Mouse (Mus musculus) adrenal gland, adult (tissue): ENCODE data around the gene Rapgef3.

Source experiments
- DNase-seq, 2 experiments: peaks; one replicate each; pipeline ENCODE4 v3.0.0; 2022 to 2023; ENCODE audit warnings: low spot score in 1 of 2; ENCODE audit not compliant: inconsistent age in 2 of 2

Gene Rapgef3

DNA sequence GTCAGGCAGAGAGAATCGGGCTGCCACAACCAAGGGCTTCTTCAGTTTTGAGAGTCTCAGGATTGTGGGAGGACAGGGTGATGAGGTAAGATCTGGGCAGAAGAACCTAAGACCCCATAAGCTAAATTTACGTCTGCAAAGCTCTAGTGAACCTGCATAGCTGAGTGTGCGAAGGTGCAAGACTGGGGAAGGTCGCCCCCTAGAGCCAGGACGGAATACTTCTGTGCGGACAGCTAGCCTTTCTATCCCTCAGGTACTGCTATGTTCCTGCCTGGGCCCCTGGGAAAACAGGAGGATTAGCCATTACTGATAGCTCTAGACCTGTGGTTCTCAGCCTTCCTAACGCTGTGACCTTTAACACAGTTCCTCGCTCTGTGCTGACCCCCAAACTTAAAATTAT, 8.7 kb upstream of the Rapgef3 start:
- DNase-seq, result peak; percentile 80 to 92

DNA sequence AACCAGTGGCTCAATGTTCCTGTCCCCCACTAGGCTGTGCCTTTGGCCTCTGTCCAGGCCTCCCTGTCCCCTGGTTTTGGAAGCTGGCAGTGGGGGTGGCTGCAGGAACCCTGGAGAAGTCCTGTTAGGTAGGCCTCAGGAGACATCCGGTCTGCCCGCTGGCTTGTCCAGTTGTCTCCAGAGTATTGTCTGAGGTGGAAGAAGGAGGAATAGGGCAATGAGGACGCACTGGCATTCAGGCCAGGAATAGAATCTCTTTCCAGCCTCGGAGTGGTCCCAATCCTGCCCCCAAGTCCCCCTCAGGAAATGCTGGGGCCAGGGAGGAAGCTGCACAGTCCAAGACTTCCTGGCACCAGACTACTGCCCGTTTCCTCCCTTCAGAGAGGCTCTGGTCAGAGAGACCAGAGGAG, 6.2 kb upstream of the Rapgef3 start:
- DNase-seq, result peak; percentile 53 to 68

DNA sequence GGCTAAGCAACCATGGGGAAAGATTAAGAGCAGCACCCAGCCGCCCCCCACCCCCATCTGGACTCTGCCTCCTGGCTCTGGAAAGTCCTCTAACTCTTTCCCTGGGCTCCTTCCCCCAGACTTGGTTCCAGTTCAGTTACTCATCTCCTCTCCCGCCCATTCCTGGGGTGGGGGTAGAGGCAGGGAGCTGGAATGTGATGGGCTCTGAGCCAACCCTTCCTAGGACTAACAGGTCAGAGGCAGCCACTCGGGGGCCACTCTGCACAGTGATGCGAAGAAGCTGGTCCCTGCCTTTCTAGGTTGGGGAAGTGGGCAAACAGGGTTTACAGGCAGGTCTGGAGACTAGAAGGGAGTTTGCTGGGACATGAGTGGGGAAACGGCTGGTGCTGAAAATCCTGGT, 5.3 kb upstream of the Rapgef3 start:
- peak; percentile 83 to 86 for DNase-seq

DNA sequence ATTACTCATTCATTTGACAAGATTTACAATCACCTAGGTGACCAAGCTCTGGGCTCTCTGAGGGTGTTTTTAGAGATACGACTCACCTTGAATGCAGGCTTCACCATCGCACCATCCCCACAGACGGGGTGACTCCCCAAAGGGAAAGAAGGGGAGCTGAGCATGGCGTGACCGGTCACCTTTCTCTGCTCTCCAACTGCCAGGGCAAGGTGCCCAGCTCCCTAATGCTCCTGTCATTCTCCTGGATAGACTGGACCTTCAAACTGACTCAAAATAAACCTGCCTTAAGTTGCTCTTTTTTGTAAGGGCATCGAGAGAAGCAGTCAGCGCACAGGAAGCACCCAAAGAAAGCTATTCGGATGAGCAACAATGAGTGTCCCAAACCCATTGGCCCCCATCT, 2.5 kb upstream of the Rapgef3 start:
- no peak for DNase-seq

DNA sequence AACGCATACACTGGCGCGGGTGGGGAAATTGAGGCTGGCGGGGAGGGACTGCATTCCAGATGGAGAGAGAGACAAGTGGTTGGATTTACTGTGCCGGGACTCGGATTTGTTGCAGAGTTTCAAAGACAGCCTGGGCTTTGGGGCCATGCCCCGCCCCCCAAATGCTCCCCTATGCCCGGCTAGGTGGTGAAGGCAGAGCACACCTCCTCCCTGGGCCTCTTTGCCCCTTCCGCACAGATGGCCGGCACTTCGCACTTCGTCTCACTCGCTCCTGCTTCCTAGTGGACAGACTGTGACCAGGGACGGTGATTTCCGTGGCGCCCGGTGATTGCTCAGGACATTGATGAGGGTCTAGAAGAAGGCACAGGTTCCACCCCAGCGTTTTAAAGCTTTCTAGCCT, 420 bp upstream of the Rapgef3 start:
- peak in 1 of 2 experiments; percentile 50 for DNase-seq

DNA sequence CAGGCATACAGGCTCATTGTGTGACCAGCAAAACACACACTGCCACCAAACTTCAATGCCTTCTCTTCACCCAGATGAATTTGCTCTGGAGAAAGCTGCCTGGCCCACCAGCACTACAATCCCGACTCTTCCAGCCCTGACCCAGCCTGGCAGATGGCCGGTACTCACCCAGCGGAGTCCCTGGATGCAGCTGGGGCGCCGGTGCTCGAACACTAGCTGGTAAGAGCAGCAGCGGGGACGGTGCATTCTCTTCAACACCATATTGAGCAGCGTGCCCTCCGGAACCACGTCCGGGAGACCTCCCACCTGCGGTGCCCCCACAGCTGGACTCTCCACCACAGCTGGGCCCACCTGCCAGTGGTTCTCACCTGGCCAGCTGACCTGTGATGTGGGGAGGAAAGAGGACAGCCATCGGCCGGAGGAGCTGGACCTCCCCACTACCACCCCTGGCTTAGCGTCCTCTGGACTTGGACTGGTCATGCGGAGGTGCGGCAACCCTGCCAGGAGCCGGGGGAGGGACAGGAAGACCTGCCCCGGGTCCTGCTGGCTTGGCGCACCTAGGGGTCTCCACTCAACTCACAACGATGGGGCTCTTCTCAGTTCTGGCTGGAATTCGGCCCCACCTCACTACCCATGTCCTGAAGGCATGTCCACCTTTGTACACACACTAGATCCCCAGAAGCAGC, 1.0 kb downstream of the Rapgef3 start:
- peak in 1 of 2 experiments; percentile 42 for DNase-seq

DNA sequence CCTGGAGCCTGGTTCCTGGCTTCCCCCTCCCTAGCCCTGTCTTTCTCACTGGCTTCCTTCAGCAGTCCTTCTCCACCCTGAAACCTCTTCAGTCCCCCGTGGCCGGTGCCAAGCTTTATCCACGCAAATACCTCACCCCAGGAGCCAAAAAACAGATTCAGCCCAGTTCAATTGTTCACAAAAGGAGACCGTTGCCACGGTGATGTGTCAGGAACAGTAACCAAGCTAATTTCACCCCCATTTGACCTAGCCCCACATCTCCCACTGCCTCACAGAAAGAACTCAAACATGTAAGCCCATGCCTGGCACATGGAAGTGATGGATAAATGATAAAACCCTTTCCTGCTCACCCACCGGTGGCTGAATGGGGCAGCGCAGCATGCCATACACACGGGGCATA, 1.6 kb downstream of the Rapgef3 start:
- no peak for DNase-seq

DNA sequence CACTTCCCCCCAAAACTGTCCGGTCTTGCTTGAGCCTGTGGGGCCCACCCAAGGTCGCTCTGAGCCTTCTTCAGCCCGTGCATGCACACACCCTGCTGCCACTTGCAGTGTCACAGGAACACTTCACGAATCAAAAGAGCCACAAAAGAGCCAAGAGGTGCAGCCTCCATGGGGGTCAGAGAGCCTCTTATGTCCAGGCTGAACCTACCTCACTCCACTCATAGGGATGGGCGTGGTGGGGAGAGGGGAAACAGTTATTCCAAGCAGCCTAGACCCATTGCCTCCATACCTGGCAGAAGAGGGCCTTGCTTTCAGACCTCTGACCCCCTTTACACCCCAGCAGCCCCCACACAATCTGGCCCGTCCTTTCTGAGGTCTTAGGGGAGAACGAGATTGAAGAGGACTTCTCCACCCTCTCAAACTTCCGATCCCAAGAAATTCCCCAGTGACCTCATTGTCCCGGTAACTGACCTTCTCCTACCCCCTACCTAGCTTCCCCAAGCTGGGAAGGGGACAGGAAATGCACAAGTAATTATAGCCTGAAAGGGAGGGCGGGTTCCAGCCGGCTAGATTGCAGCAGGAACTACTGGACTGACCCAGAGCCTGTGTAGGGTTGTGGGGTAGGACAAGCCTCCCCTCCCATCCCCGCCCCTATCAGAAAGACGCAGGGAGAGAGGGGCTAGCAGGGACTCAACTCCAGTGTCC, 2.5 kb downstream of the Rapgef3 start:
- no peak for DNase-seq

DNA sequence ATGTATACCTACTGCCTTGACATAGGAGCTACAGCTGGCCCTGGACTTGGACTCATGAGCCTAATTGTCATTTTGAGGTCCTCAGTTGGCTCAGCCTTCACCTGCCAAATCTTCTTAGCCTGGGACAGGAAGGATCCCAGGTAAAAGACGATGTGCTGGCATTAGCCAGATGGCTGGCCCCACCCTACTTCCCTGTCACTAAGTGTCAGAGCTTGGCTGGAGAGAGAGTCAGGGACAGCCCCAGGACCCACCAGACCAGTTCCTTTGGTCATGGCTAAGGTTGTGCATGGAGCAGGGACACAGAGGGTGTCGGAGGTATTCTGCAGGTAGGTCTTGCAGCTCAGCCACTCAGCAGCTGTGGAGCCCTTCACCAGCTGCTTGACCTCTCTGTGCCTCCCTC, 3.2 kb downstream of the Rapgef3 start:
- DNase-seq, result no peak

DNA sequence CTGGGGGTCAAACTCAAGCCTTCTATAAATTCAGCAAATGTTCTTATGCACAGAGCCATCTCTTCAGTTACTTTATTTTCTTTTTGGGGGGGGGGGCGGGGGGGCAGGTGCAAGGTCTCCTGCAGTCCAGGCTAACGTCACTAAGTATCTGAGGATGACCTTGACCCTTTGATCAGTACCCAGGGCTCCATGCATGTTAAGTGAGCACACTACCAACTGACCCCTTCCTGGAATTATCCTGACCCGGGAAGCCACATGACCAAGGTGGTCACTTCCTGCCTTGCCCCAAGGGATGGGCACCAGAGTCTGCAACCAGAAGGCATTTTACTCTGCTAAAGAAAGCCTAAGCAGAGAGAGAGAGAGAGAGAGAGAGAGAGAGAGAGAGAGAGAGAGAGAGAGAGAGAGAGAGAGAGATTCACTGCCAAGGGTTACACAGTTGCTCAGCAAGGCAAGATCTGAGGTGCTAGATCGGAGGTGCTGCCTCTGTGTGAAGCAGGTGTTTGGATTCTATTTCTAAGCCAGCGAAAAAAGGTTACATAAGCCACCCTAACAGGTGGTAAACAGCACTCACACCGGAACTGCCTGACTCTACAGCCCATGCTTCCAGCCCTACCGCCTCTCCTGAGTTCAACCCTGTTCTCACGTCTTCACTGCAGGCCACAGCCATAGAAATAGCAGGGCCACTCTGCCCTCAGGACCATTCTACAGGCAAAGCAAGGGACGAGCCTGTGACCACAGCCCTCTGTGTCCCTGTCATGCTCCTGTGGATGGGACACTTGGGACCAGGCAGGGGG, 4.3 kb downstream of the Rapgef3 start:
- DNase-seq, result no peak

DNA sequence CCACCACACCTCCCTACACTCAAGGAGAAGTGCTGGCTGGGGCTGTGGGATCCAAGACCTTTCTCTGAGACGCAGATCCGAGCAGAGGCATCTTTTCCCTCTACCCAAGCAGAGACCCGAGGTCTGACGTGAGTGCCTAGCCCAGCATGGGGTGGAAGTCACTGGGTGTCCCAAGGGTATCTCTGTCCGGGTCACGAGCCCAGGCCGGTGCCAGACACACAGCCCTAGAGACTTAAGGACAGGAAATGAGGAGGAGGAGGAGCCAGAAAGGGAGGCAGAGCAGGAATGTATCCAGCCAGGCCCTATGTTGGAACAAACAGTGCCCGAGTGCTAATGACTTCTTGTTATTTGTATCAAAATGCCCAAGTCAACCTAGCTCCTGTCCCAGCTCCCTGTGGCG, 5.0 kb downstream of the Rapgef3 start:
- DNase-seq, result peak; percentile 56 to 63

DNA sequence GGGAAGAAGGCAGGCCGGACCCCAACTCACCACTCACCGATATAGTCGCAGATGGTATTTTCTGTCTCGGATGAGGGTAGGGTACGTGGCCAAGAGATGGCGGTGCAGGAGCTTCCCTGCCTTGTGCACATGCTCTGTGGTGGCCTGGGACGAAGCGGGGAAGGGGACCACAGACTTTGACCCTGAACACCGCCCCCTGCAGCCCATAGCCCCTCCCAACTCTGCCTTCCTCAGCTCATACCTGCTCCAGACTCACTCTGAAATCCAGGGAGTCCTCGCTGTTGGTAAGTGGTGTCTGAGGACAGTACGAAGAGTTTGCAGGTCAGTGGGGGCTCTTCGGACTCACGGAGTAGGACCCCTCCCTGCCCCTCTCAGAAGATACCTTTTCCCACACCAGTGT, 6.3 kb downstream of the Rapgef3 start:
- no peak for DNase-seq

DNA sequence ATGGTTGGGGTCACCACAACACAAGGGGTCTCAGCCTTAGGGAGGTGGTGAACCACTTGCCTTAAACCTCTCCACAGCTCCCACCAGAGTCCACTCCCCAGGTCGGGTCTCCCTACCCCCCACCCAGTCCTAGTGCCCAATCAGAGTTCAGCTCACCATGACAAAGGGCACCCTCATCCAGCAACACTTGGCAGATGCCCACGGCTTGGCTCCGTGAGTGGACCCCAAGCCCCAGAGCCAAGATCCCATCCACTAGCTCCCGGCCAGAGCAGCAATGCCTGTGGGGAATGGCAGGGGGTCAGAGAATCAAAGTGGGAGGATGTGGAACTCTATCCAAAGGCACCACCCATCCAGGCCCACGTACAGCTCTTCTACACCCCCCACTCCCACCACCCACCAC, 6.8 kb downstream of the Rapgef3 start:
- no peak for DNase-seq

DNA sequence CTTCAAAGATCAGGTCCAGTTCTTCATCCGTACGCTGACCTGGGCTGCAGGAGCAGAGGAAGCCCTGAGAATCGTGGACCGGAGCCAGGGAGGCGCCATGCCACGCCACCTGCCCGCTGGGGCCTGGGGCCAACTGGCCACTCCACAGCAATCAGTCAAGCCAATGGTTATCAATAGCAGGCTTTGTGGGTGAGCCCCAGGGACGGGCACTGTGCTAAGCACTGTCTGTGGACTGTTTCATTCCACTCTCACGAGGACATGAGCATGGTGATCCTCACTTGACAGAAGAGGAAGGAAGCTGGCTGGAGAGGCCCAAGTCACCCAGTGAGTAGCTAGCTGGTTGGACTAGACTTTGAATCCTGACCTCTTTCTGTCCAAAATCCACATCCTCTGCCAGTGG, 7.8 kb downstream of the Rapgef3 start:
- no peak for DNase-seq

DNA sequence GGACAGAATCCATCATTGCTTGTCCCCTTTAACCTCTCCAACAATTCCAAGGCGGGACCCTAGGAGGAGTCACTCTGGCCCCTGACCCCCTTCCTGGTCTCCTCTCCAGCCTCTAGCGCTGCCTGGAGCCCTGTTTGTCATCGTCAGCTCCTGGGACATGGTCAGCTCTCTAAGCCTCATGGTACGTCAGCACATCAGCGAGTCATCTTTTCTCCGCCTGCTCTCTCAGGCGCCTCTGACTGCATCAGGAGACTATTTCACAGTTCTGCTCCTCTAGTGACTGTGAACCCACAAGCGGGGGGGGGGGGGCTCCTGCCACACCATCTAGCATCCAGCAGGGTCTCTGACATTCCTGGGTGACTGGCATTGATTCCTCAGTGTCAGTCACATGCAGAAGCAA, 12.4 kb downstream of the Rapgef3 start:
- DNase-seq, result no peak

DNA sequence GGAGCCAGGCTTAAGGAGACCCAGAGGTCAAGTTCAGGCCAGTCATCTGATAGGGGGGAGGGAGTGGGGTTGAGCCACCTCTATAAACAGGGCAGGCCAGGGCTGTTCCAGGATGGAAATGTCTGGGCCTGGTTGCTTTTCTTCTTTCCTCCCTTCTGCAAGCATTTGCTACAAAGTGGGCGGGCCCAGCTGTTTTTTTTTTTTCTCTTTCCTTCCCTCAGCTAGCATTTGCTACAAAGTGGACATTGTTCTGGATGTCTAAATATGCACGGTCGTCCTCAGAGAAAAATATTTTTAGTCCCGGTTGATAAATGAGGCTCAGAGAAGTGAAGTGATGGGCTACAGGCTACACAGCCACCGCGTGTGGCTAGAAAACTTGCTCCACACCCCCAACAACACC, 13.3 kb downstream of the Rapgef3 start:
- no peak for DNase-seq

DNA sequence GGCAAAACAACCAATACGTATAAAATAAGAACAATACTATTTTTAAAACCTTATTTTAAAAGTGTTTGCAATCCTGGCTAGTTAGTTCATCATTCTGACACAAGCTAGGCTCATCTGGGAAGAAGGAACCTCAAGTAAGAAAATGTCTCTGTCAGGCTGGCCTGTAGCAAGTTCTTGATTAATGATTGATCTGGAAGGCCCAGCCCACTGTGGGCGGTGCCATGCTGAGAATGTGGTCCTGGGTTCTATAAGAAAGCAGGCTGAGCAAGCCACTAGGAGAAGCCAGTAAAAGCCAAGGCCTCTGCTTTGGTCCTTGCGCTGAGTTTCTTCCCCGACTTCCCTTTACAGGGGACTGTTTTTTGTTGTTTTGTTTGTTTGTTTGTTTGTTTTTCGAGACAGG, 15.3 kb downstream of the Rapgef3 start:
- no peak for DNase-seq

DNA sequence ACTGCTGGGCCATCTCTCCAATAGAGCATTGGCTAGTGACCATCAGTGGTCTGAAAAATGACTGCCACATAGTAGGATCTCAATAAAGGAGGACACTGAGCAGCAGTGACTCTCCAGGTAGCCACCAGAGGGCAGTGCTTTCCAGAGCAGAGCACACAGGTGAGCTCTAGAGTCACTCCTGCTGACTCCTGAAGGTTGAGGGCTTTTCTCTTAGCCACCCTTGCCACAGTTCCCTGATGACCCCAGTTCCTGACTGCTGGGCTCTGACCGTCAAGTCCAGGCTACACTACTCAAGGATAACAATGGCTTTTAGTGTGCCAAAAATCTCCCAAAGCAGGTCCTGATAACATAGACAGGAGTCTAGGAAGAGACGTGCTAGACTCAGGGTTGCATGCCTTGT, 16.1 kb downstream of the Rapgef3 start:
- DNase-seq, result no peak

DNA sequence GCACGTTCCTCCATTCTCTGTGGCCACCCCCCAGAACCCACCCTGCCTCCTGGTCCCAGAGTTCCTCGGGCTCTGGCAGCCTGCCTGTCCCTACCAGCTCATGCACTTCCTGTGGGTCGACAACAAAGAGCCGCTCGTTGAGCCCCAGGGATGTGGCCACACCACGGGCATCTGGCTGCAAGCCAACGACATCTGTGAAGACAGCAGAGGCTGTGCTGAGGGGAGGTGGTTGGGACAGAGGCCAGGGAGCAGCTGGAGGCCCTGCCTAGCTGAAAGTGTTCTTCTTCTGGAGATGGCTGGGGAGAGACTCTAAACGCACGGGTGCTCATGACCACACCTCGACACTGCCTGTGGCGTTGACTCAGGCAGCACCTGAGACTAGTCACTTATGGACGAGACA, 17.1 kb downstream of the Rapgef3 start:
- DNase-seq, result peak; percentile 84

DNA sequence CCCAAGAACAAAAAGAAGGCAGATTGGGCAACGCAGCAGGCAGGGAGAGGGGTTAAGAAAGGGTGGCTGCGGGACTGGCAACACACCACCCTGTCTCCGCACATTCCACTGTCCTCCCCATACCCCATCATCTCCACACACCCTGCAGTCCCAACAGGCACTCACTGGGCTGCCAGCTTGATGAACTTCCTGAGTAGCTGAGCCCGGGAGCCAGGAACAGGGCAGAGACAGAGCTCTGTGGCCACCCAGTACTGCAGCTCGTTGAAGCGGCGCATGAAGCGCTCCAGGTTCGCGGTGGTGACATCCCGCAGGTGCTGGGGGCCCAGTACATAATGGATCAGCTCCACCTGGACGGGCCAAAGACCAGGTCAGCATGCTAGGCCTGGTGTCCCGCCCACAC, 17.9 kb downstream of the Rapgef3 start:
- DNase-seq, result no peak

DNA sequence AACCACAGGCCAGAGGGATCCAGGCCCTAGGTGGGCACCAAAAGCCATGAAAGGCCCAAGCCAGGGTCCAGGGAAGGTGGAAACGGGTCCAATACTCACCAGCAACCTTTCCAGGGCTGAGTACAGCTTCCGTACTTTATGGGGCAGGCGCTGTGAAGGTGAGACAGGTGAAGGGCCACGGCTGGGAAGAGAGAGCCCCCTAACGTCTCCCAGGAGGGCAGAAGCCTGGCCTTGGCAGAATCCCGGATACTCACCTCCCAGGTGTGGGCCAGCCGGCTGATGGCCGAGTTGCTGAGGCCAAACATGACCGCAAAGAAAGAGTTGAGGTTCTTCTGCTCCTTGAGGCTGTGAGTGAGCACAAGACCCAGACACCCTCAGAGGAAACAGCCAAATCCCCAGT, 18.4 kb downstream of the Rapgef3 start:
- no peak for DNase-seq

DNA sequence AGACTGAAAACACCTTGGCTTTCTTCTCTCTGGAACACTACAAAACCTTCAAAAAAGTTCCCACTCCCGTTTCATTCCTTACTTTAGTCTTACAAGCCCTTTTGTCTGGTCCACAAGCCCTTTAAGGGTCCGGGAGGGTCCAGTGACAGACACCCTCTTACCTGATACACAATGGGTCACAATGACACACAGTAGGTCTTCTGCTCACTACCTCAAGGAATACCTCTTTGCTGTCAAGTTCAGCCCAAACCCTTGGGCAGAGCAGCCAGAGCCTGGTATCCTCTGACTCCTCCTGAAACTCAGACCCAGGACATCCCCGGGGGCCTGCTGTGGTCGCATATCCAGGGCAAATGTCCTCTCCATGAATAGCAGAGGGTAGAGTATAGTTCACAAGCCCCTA, 18.8 kb downstream of the Rapgef3 start:
- DNase-seq, result no peak
